Mouse (Mus musculus) gastrocnemius, postnatal 4 days (tissue): ENCODE measurements around the gene Mtss1l. TPM values are rescaled to one million over a fixed set of nuclear protein-coding genes. Genes with fewer than 3 reads are reported as not detected.
A peak's percentile ranks its signal among the peaks of the same experiment; 100 is the strongest.
"Not testable (repeated sequence)": the region's sequence is repeated elsewhere in the genome, so short reads cannot be mapped to it uniquely, and the experiment has no call there.

Experiments used
- DNase-seq, 2 experiments: peaks; one replicate each; pipeline ENCODE4 v3.0.0; 2021 to 2022; ENCODE audit warnings: low spot score in 2 of 2, mixed read lengths in 2 of 2
- total RNA-seq, 2 experiments: library from RNA; stranded (reverse); gene quantifications; 2 replicates each; pipeline ENCODE4 v1.2.3; 2021

Mtss1l gene
- total RNA-seq, 2 experiments from 2014 or later: 73.8 to 79.3 TPM

DNA sequence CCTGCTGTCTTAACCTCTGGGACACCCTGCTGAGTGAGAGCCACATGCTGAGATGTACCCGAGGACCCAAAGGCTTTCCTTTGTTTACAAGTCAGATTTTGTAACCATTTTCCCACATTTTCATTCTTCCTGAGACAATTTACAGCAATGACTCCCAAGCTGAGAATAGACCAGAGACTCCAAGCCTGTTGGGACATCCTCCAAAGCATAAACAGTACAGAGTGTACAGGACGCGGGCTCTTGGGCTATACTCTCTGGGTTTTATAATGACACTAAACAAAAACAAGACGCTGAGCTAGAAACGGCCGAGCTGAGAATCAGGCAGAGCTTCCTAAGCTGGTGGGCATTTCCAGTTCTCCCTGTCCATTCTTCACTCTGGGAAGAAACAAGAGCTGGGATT lies 53.4 kb downstream of the Mtss1l start:
- no peak for DNase-seq

DNA sequence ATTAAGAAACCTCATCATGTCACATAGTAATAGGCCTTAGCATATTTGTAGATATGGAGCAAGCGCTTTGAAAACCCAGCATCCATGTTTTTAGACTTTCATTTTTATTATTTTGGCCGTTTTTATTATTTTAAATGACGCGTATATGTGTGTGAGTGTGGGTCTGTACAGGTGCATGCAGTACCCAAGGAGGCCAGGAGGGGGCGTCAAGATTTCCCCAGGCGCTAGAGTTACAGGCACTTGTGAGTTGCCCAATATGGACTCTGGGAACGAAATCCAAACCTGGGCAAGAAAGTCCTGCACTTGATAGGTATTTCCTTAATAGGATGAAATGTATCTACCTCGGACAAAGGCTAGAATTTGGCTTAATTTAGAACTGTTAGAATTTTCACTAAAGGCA lies 54.0 kb downstream of the Mtss1l start:
- DNase-seq: no peak

- DNase-seq: no peak
These were observed 54.4 kb downstream of the Mtss1l start for GRCm38 (mm10) chr8:110775721-110776120.

DNA sequence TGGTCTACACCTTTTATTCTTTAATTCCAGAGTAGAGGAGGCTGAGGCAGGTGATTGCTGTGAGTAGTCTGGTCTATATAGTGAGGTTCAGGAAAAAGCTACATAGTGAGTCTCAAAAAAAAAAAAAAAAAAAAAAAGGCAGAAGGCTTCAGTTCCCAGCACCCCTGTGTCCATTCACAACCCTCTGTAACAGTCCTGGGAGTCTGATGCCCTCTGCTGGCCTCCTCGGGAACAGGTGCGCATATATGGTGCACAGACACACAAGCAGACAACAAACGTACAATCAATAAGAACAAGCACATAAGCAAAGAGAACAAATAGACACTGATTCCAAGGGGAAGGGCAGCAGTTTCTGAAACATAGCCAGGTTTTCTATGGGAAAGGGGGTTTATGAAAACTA lies 55.1 kb downstream of the Mtss1l start:
- no peak for DNase-seq

DNA sequence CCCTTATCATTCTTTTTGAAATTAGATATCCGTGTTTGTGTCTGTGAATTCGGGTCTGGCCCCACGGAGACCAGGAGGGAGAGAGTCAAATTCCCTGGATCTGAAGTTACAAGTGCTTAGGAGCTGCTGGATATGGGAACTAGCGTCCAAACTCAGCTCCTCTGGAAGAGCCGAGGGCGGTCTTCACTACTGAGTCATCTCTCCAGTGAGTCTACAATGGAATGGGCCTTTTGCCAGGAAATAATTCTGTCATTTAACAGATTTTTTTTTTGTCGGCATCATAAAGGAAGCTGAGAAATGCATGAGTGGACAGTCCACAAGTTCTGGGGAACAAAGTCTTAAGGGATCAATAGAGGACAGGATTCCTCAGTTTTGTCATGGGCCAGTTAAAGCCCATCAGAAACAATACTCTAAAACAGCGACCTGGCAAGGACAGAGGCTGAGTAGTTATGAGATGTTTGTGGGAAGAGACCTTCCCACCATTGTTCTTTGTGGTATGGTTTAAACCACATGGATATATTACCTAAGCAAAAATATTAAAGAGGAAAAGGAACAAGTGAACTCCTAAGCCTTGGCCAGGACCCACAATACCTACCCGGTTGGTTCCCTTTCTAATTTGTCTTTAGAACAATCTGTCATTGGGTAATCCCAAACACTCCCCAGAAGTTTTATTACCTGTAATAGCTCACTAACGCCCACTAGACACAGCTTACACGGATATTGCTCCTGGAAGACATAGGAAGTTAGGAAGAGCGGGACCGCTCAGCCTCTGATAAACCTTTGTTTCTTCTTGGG lies 58.8 kb downstream of the Mtss1l start:
- no peak for DNase-seq

DNA sequence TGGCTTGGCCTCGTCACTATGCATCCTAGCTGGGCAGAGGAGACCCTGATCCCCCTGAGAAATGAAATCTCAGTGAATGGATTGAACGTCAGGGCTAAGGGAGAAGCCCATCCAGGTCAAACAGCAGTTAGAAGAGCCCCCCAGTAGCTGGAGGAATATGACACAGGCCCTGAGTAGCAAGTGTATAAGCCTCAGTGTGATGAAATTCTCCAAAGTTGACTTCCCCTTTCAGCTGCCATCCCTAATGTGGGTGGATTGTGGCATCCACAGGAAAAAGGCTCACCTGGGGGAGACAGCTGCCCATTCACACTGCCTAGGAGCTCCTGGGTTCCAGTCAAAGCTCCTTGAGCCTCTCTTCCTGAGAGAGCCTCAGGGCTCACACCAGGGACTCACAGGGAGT lies 64.1 kb downstream of the Mtss1l start:
- no peak for DNase-seq

DNA sequence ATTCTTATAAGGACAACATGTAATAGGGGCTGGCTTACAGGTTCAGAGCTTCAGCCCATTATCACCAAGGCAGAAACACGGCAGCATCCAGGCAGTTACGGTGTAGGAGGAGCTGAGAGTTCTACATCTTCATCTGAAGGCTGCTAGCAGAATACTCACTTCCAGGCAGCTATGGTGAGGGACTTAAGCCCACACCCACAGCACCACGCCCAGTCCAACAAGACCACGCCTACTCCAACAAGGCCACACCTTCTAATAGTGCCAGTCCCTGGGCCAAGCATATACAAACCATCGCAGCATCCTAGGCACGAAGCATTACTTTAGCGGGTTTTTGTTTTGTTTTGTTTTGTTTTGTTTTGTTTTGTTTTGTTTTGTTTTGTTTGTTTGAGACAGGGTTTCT lies 65.2 kb downstream of the Mtss1l start:
- not testable (repeated sequence) for DNase-seq

GRCm38 (mm10) chr8:110786934-110787333 lies 65.7 kb downstream of the Mtss1l start:
- DNase-seq: no peak

DNA sequence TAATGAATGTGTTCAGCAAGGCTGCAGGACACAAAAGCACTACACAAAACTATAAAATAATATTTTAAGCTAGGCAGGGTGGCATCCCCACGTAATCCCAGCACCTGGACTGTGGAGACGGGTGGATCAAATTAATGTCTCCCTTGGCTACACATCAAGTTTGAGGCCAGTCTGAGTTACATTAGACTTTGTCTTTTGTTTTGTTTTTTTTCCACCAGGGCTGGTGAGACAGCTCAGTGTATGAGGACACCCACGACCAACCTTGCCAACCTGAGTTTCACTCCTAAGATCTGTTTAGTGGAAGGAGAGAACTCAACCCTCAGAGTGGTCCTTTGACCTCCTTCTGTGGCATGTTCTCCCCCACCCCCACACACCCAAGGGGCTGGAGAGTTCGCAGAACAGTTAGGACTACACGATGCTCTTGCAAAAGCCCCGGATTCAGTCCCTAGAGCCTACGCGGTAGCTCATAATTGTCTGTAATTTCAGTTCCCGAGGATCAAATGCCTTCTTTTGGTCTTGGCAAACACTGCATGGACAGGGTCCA lies 66.2 kb downstream of the Mtss1l start:
- DNase-seq: no peak

GRCm38 (mm10) chr8:110788981-110789380 lies 67.7 kb downstream of the Mtss1l start:
- no peak for DNase-seq

DNA sequence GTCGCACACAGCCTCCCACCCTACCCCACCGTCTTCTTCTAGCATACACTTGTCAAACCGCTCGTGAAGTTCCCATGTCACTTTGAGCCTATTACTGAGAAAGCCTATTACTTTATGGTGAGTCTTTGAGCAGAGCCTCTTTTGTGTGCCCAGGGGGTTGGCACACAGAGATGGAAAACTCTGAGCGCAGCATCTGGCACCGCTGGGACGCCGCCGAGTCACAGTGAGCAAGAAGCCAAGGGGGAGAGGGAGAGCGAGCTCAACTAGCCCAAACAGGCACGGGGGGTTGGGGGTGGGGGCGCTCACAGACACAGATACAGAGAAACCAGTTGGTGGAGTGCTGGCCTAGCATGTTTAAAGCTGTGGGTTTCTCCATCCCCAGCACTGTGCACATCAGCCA lies 68.3 kb downstream of the Mtss1l start:
- DNase-seq: peak in 1 of 2 experiments; percentile 59

GRCm38 (mm10) chr8:110790270-110790669 lies 69.0 kb downstream of the Mtss1l start:
- DNase-seq: no peak

Other genes starting within 250 kb of the Mtss1l start
- 10 to 100 TPM; 20.3 to 21.2 TPM for gene Vac14, start 102.9 kb upstream of the Mtss1l start, total RNA-seq
- 10 to 100 TPM in 1 of 2 experiments, 1 to 10 TPM in 1; 7.9 to 10.4 TPM for gene Il34, start 84.4 kb downstream of the Mtss1l start, total RNA-seq
- gene Cog4, start 125.1 kb downstream of the Mtss1l start, total RNA-seq: 10 to 100 TPM; 59.5 to 66.6 TPM
- 10 to 100 TPM; 56.3 to 63.0 TPM for gene Sf3b3, start 125.3 kb downstream of the Mtss1l start, total RNA-seq
- 1 to 10 TPM; 5.9 to 6.5 TPM for gene Fuk, start 181.0 kb downstream of the Mtss1l start, total RNA-seq
- 10 to 100 TPM; 44.0 to 44.9 TPM for gene St3gal2, start 198.4 kb downstream of the Mtss1l start, total RNA-seq